Mouse (Mus musculus) olfactory bulb, adult 2 months (tissue): ENCODE measurements around the gene Dll1.

Experiments
- CTCF ChIP-seq: fragments of 200-500 bp; IDR thresholded peaks from 2 replicates; pipeline ENCODE4 v1.5.1; 2012; ENCODE audit warnings: low read depth, mild to moderate bottlenecking, low read length, moderate library complexity; ENCODE audit not compliant: insufficient read depth
- POLR2A ChIP-seq: fragments of 200-500 bp; IDR thresholded peaks from 2 replicates; pipeline ENCODE4 v1.6.1; 2012; ENCODE audit warnings: mild to moderate bottlenecking, low read depth, low read length, moderate library complexity; ENCODE audit not compliant: insufficient read depth

- no peak for TF ChIP-seq CTCF
- TF ChIP-seq POLR2A: no peak
Observed at GRCm38 (mm10) chr17:15380641-15381051, 4.0 kb upstream of the Dll1 start.
